Mouse (Mus musculus) urinary bladder, postnatal 25 days (tissue): ENCODE measurements around the gene Jchain.

Source experiments
- DNase-seq: peaks from one replicate; pipeline ENCODE4 v3.0.0; 2022; ENCODE audit warnings: low spot score

Jchain gene

DNA sequence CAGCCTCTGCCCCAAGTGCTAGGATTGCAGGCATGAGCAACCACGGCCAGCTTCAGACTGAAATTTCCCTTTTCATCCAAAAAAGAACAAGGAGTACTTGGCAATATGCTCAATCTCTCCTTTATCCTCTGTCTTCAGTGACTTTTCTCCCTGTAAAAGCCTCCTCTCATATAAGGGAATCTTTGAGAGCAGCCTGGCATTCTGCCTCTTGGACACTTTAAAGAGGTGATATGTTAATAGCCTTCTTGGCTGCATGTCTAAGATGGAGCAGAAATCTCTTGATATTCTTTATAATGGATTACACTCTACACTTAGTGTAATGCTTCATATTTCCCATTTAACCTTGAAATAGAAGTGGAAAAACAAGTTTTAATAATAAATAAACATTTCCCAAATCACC, 3.2 kb upstream of the Jchain start:
- no peak for DNase-seq

DNA sequence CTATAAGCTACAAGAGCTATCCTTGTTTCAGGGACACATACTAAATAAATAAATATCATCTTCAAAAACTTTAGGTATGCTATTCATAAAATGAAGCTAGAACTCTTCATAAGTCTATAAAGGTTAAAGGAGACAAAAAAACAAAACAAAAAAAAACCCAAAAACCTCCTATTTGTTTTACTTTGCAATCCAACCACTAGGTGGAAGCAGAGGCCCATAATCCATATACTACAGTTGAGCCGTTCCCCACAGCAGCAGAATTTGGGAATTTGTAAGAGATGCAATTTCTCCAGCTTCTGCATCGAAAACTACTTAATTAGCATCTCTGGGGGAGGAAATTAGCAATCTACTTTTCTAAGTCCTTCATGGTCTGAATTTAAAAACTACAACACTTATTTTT, 8.5 kb downstream of the Jchain start:
- no peak for DNase-seq

DNA sequence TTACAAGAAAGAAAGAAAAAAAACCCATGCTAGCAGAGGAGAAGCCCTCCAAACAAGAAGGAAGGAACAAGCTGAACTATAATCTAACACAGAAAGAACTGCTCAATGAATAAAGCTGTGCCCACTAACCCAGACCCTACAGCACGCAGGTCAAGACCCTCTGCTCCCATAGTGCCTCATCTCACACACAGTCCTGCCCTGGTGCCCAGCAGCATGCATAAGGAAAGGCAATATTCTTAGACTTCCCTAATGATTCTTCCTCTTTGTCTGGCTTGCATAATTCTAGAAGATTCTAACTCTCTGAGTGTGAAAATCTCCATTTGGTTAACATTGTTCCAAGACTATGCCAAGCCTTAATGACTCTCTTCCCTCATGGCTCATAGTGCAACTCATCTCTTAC, 18.7 kb downstream of the Jchain start:
- DNase-seq: no peak

DNA sequence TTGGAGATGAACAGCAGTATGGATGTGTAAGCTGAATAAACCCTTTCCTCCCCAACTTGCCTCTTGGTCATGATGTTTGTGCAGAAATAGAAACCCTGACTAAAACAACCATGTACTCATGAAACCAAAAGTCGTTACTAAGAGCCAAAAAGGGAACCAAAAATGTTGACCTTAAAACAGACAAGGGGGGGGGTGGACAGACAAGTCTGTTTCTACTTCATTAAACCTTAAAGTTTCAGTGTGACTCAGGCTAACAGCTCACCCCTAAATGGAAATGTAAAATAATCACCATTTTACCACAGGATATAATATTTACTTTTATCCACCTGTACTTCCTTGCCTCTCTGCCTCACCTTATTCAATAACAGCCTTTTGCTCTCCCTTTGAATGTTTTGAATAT, 19.1 kb downstream of the Jchain start:
- no peak for DNase-seq

DNA sequence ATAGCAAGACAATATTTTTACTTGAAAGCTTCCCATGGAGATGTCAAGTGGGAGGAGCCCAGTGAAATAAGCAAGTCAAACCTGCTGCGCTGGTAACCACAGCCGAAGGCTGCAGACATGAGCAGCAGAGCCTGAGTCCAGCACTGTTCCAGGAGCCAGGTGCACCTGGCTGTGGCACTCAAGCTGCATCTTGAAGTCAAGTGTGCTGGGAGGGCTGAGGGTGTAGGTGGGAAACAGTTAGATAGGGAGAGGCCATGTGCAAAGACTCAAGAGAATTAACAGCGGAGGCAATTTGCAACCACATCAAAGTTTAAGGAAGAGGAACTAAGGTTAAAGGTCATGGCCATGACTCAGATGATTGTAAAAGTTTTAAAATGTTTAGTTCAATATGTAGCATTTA, 27.9 kb downstream of the Jchain start:
- no peak for DNase-seq

DNA sequence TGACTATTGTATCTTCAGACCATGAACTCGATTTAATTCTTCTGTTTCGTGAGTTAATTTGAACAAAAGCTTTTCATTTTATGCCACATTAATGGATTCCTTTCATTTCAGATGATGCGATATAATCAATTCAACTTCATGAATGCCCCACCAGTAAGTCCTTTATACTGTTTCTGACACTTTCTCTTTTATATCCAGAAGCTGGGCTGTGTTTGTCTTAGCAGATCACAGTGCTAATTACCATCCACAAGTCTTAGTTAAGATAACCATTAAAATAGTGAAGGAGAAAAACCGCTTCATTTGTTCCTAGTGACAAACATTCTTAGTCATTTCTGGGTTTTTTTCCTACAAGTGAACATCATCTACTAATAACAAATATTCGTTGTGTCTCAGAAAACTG, 36.6 kb downstream of the Jchain start:
- no peak for DNase-seq

DNA sequence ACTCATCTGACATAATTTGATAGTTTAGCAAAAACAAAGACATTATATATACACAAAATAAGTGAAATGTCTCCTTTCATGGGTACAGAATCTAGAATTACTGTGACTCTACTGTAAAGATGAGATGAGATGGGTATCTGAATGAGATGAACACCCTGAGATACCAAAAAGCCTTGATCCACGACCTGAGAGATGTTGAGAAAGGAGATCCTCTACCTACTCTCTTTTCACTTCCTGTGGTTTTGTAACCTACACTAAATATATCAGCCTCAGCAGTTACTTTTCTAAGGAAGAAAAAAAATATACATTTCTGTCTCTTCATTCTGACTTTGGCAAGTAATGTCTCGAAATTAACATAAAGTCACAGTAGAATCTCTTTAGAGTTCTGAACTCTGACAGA, 38.7 kb downstream of the Jchain start:
- DNase-seq: no peak

DNA sequence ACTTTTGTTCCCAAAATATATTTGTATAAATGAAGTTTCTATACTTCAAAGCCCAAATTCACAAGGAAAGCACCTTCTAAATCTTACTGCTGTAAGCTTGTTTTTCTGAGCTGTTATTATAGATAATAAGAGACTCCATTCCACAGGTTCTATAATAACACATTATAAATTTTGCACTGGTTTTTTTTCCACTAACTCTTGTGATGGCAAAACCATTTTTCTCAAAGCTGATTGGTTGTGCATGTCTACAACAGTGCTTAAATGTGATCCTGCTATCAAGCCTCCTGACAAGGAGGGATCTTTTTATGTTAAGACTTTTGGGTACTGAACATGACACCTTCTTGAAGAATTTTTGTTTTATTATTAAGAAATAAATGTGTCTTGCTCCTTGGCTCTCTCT, 40.0 kb downstream of the Jchain start, which contains the start of gene Enam:
Gene Enam, plus strand, starts transcription at position 301 of the 400 bp plus-strand sequence.
- no peak for DNase-seq
